Mouse (Mus musculus): ENCODE data around the gene Gdpd5. TPM values are rescaled to one million over a fixed set of nuclear protein-coding genes. Genes with fewer than 3 reads are reported as not detected.

The Gdpd5 gene
- polyA plus RNA-seq, 1 experiment from 2014 or later, result 2.6 TPM

DNA sequence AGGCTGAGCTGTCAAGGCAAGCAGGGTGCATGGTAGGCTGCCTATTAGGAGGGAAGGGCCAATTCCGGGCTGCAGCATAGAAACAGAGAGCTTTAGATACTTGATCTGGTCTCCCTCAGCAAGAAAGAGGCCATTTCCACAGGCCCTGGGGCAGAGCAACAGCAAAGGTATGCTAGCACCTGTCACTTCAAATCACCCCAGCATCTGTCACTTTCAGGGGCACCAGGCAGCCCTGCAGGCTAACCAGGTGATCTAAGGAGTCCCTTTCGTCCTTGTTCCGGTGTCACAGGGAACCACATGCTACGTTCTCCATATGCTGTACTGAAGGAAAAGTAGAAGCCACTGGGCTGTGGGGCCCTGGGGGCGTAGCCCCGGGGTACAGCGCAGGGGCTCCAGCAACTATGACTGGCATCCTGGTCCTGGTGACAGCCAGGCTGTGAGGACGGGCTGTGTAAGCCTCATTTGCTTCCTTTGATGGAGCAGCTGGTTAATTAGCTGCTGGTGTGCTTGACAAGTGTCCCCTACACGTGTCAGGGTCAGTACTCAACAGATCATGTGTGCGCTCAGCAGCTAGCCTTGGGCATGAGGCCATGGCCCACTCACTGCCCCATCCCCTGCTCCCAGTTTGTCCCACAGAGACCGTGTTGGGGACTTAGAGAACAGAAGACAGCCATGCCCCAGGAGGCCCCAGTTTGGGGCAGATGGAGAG is 14.8 kb downstream of the Gdpd5 start:
- Histone ChIP-seq H3K27me3 (replicated peaks) (peaks cover 5% of the 10 kb centered on the region; the same call in 1 of the 2 replicates), H3K27ac (no peak overlapping the region), H3K9me3 (replicated peaks) (no peaks in the 10 kb centered on the region), H3K4me3 (no peak overlapping the region), H3K4me2 (no peak overlapping the region), H3K4me1 (no peaks in the 10 kb centered on the region), H3K9ac (no peak overlapping the region), H3K36me3 (no peaks in the 10 kb centered on the region)
- 61% methylated on average over 11 of the region's 11 CpGs for WGBS (ENCODE audit: insufficient replicate concordance)
- no peak for ATAC-seq

DNA sequence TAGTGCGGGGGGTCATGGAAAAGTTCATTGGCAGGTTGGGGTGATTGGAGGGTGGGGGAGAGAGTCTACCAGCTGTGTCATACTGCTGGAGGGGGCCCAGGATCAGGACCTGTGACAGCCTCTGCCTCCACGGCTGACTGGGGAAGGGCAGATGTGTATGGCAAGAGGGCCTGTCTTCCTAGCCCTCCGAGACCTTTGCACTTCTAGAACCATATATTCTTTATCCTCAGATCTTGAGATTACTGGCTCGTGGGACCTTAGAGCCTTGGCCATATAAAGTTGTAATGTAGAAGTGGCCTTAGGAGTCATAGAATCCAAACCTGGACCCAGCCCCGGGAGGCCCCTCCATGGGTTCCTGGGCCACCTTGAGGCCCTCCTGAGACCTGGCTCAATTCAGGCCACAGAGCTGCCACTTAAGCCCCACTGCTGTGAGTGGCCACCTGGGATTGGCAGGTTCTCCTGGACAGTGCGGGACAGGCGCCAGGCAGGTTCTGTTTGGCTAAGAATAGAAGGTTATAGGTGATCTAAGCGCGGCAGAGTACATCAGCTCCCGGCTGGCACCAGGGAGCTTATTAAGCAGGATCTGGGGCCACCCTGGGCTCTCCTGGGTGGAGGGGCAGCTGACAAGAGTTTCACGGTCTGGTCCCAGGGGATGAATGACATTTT is 15.9 kb downstream of the Gdpd5 start:
- H3K9ac ChIP-seq, result no peak overlapping the region
- peaks cover 7% of the 10 kb centered on the region; the same call in 1 of the 2 replicates for H3K4me1 ChIP-seq
- H3K4me3 ChIP-seq, result no peak overlapping the region
- no peak for ATAC-seq
- 69% methylated on average over 11 of the region's 11 CpGs for WGBS (ENCODE audit: insufficient replicate concordance)
- H3K36me3 ChIP-seq, result no peaks in the 10 kb centered on the region
- H3K4me2 ChIP-seq, result no peak overlapping the region
- no peak overlapping the region for H3K27ac ChIP-seq
- H3K27me3 ChIP-seq (replicated peaks), result 0 out of 2 replicates have a peak, but pooled peaks cover under 1% of the 10 kb centered on the region
- H3K9me3 ChIP-seq (replicated peaks), result no peaks in the 10 kb centered on the region

GRCm38 (mm10) chr7:99401373-99401772 is 20.2 kb downstream of the Gdpd5 start:
- Histone ChIP-seq H3K27ac (no peak overlapping the region), H3K4me3 (no peak overlapping the region), H3K4me1 (peaks cover 7% of the 10 kb centered on the region; the same call in 1 of the 2 replicates), H3K4me2 (no peak overlapping the region), H3K27me3 (replicated peaks) (0 out of 2 replicates have a peak, but pooled peaks cover 5% of the 10 kb centered on the region), H3K9ac (no peak overlapping the region), H3K36me3 (no peaks in the 10 kb centered on the region), H3K9me3 (replicated peaks) (no peaks in the 10 kb centered on the region)
- 40% methylated on average over 8 of the region's 8 CpGs for WGBS (ENCODE audit: insufficient replicate concordance)
- no peak for ATAC-seq

GRCm38 (mm10) chr7:99402477-99402876 is 21.3 kb downstream of the Gdpd5 start:
- H3K9me3 ChIP-seq (replicated peaks), result no peaks in the 10 kb centered on the region
- H3K36me3 ChIP-seq, result no peaks in the 10 kb centered on the region
- ATAC-seq, result no peak
- H3K9ac ChIP-seq, result no peak overlapping the region
- H3K4me3 ChIP-seq, result no peak overlapping the region
- WGBS (ENCODE audit: insufficient replicate concordance), result 61% methylated on average over 6 of the region's 6 CpGs
- no peak overlapping the region for H3K4me2 ChIP-seq
- 0 out of 2 replicates have a peak, but pooled peaks cover 5% of the 10 kb centered on the region for H3K27me3 ChIP-seq (replicated peaks)
- peaks cover 10% of the 10 kb centered on the region for H3K4me1 ChIP-seq
- H3K27ac ChIP-seq, result no peak overlapping the region

- H3K9me3 ChIP-seq (replicated peaks), result no peaks in the 10 kb centered on the region
- H3K4me2 ChIP-seq, result no peak overlapping the region
- peaks cover 11% of the 10 kb centered on the region for H3K4me1 ChIP-seq
- H3K27ac ChIP-seq, result no peak overlapping the region
- no peaks in the 10 kb centered on the region for H3K36me3 ChIP-seq
- no peak for ATAC-seq
- H3K4me3 ChIP-seq, result no peak overlapping the region
- WGBS (ENCODE audit: insufficient replicate concordance), result 76% methylated on average over 7 of the region's 7 CpGs
- H3K27me3 ChIP-seq (replicated peaks), result 0 out of 2 replicates have a peak, but pooled peaks cover 5% of the 10 kb centered on the region
- no peak overlapping the region for H3K9ac ChIP-seq
These were observed 22.0 kb downstream of the Gdpd5 start for GRCm38 (mm10) chr7:99403254-99403653.

- no peak overlapping the region for H3K27ac ChIP-seq
- H3K4me1 ChIP-seq, result peaks cover 11% of the 10 kb centered on the region
- H3K9me3 ChIP-seq (replicated peaks), result no peaks in the 10 kb centered on the region
- H3K4me2 ChIP-seq, result no peak overlapping the region
- no peak overlapping the region for H3K9ac ChIP-seq
- ATAC-seq, result no peak
- no peak overlapping the region for H3K4me3 ChIP-seq
- WGBS (ENCODE audit: insufficient replicate concordance), result 68% methylated on average over 12 of the region's 12 CpGs
- no peaks in the 10 kb centered on the region for H3K36me3 ChIP-seq
- H3K27me3 ChIP-seq (replicated peaks), result 0 out of 2 replicates have a peak, but pooled peaks cover 5% of the 10 kb centered on the region
These were observed 23.0 kb downstream of the Gdpd5 start for GRCm38 (mm10) chr7:99404031-99404735.

DNA sequence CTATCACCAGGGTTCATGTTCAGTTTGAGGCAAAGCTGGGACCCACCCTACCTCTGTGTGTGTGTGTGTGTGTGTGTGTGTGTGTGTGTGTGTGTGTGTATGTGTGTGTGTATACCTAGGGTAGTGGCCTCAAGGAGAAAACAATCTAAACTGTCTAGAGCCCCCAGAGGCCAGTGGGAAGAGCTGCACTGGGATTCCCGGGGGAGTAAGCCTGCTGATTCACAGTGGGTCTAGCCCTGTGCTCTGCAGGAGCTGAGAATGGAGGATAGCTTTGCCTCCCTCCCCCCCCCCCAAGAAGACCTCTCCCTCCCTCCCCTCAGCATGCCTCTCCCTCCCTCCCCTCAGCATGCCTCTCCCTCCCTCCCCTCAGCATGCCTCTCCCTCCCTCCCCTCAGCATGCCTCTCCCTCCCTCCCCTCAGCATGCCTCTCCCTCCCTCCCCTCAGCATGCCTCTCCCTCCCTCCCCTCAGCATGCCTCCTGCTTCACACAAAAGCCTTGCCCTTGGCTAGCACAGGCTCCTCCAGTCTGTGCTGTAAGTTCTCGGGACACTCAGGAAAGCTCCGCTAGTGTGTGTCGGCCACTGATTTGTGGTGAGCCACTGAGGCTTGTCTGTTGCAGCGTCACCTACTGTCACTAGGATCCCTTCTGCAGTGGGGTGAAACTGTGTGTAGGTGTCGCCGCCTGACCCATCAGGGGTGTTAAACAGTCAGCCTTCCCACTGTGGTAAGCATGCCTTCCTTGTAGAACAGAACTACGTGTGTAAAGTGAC is 24.4 kb downstream of the Gdpd5 start:
- 47% methylated on average over 8 of the region's 8 CpGs for WGBS (ENCODE audit: insufficient replicate concordance)
- no peaks in the 10 kb centered on the region for H3K36me3 ChIP-seq
- H3K9me3 ChIP-seq (replicated peaks), result no peaks in the 10 kb centered on the region
- no peak for ATAC-seq
- H3K27me3 ChIP-seq (replicated peaks), result 0 out of 2 replicates have a peak, but pooled peaks cover 5% of the 10 kb centered on the region
- no peak overlapping the region for H3K4me2 ChIP-seq
- H3K9ac ChIP-seq, result no peak overlapping the region
- H3K27ac ChIP-seq, result no peak overlapping the region
- no peak overlapping the region for H3K4me3 ChIP-seq
- peaks cover 17% of the 10 kb centered on the region for H3K4me1 ChIP-seq

- H3K9ac ChIP-seq, result no peak overlapping the region
- no peak overlapping the region for H3K27ac ChIP-seq
- 50% methylated on average over 2 of the region's 2 CpGs for WGBS (ENCODE audit: insufficient replicate concordance)
These were observed 26.4 kb downstream of the Gdpd5 start for GRCm38 (mm10) chr7:99407598-99407997.

DNA sequence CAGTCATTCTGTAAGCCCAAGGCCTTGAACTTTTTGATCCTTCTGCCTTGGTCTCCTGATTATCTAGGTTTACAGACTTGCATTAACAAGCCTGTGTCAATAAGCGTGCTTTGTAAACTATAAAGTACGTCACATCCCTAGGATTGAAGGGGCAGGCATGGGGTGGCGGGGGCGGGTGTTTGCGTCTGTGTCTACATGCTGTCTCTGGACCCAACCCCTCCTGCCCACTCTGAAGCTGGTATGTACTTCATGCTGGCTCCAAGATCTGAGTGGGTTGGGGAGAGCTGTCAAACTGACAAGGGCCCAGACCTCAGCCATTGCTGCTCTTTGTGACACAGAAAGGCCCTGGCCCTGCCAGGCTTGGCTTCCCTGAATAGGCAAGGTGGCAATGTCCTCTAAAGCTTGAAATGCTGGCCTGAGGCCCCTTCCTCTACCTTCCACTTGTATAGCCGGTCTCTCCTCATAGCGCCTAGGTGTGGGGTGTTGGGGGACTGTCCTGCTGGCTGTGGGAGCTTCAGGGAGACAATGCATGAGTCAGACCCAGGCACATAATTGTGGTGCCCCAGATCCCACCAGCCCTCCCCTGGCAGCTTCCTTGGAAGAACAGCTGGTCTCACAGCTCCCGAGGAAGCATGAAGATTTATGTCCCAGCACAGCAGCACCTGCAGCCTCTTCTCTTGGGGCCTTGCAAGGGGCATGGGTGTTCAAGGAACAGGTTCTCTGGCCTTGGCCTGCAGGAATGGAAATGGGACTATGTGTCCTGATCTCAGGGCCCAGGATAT is 28.4 kb downstream of the Gdpd5 start:
- no peak for ATAC-seq
- no peaks in the 10 kb centered on the region for H3K27me3 ChIP-seq (replicated peaks)
- H3K9me3 ChIP-seq (replicated peaks), result no peaks in the 10 kb centered on the region
- no peaks in the 10 kb centered on the region for H3K36me3 ChIP-seq
- peaks cover 19% of the 10 kb centered on the region for H3K4me1 ChIP-seq
- no peak overlapping the region for H3K4me2 ChIP-seq
- no peak overlapping the region for H3K27ac ChIP-seq
- no peak overlapping the region for H3K9ac ChIP-seq
- H3K4me3 ChIP-seq, result no peak overlapping the region
- 62% methylated on average over 8 of the region's 8 CpGs for WGBS (ENCODE audit: insufficient replicate concordance)

More at GRCm38 (mm10) chr7:99407598-99407997, 26.4 kb downstream of the Gdpd5 start:
- Histone ChIP-seq H3K36me3 (no peaks in the 10 kb centered on the region), H3K9me3 (replicated peaks) (no peaks in the 10 kb centered on the region), H3K4me3 (no peak overlapping the region), H3K4me1 (peaks cover 19% of the 10 kb centered on the region), H3K27me3 (replicated peaks) (0 out of 2 replicates have a peak, but pooled peaks cover 5% of the 10 kb centered on the region), H3K4me2 (no peak overlapping the region)
- no peak for ATAC-seq

DNA sequence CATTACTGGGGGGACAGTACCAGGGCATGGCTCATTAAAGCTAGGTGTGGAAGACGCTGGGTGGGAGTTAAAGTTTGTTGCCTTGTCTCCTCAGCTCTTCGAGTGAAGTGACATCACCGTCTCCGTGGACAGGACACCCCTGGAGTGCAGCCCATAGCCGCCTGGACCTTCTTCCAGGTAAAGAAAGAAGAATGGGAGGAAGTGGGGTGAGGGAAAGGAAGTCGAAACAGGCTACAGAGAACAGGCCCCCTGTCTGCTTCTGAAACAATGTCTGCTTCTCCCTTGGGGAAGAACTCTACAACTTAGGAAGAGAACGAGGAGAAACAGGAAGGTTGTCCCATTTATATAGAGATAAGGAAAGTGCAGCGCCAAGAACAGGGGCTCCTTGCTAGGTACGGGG is 29.1 kb downstream of the Gdpd5 start:
- no peaks in the 10 kb centered on the region for H3K9me3 ChIP-seq (replicated peaks)
- H3K4me3 ChIP-seq, result no peak overlapping the region
- no peak overlapping the region for H3K27ac ChIP-seq
- H3K4me1 ChIP-seq, result peaks cover 19% of the 10 kb centered on the region
- ATAC-seq, result no peak
- no peak overlapping the region for H3K4me2 ChIP-seq
- 38% methylated on average over 9 of the region's 9 CpGs for WGBS (ENCODE audit: insufficient replicate concordance)
- H3K36me3 ChIP-seq, result no peaks in the 10 kb centered on the region
- no peaks in the 10 kb centered on the region for H3K27me3 ChIP-seq (replicated peaks)
- H3K9ac ChIP-seq, result no peak overlapping the region
